Mouse (Mus musculus) E14TG2a.4 (cell line): ENCODE measurements around the gene Bcl2l1.

Experiments used
- CTCF ChIP-seq: conservative IDR thresholded peaks from 2 replicates; pipeline ENCODE4 v1.5.1; 2014; ENCODE audit warnings: low read length
- NANOG ChIP-seq: IDR thresholded peaks from 2 replicates; pipeline ENCODE4 v1.6.1; 2014; ENCODE audit warnings: borderline replicate concordance, low read length, mixed read lengths
- POU5F1 ChIP-seq: IDR thresholded peaks from 2 replicates; pipeline ENCODE4 v1.6.1; 2014; ENCODE audit warnings: low read length, borderline replicate concordance

- no peak for TF ChIP-seq CTCF
- no peak for TF ChIP-seq POU5F1
- no peak for TF ChIP-seq NANOG
Measured at GRCm38 (mm10) chr2:152764172-152765044, 67.1 kb downstream of the Bcl2l1 start.
